Mouse (Mus musculus) embryonic facial prominence, embryonic 13.5 days (tissue): ENCODE data around the gene Dtx3. TPM values are rescaled to one million over a fixed set of nuclear protein-coding genes. Genes with fewer than 3 reads are reported as not detected.
A peak's percentile ranks its signal among the peaks of the same experiment; 100 is the strongest.

Experiments used
- ATAC-seq: fragments of 200-750 bp; cut with Nextera tagmentation; 2 replicates; pipeline ENCODE4 v1.8.0; 2017; ENCODE audit warnings: low read depth; ENCODE audit not compliant: insufficient number of reproducible peaks, insufficient read depth, low FRiP score, low TSS enrichment
- H3K27ac ChIP-seq: fragments of 300-500 bp; sonication (generic); 2 replicates; pipeline ENCODE4 v1.5.1; 2015; ENCODE audit warnings: moderate library complexity, mild to moderate bottlenecking, inconsistent platforms
- H3K27me3 ChIP-seq: fragments of 300-500 bp; sonication (generic); 2 replicates; pipeline ENCODE4 v1.6.1; 2015; ENCODE audit warnings: mild to moderate bottlenecking, inconsistent platforms
- H3K36me3 ChIP-seq: fragments of 300-500 bp; sonication (generic); 2 replicates; pipeline ENCODE4 v1.6.1; 2015; ENCODE audit warnings: mild to moderate bottlenecking, inconsistent platforms
- H3K4me1 ChIP-seq: fragments of 300-500 bp; sonication (generic); 2 replicates; pipeline ENCODE4 v1.6.1; 2015; ENCODE audit warnings: inconsistent platforms
- H3K4me2 ChIP-seq: fragments of 300-500 bp; sonication (generic); 2 replicates; pipeline ENCODE4 v1.6.1; 2015; ENCODE audit warnings: moderate library complexity, mild to moderate bottlenecking, inconsistent platforms
- H3K4me3 ChIP-seq: fragments of 300-500 bp; sonication (generic); 2 replicates; pipeline ENCODE4 v1.5.1; 2015; ENCODE audit warnings: mild to moderate bottlenecking, inconsistent platforms
- H3K9ac ChIP-seq: fragments of 300-500 bp; sonication (generic); 2 replicates; pipeline ENCODE4 v1.6.1; 2015; ENCODE audit warnings: mild to moderate bottlenecking, inconsistent platforms
- H3K9me3 ChIP-seq: fragments of 300-500 bp; sonication (generic); 2 replicates; pipeline ENCODE4 v1.6.1; 2016; ENCODE audit warnings: inconsistent platforms
- WGBS: fragments of 180-500 bp; shearing (Covaris S2); methylation state at CpG from one replicate; pipeline ENCODE4 v1.1.7; 2015; ENCODE audit warnings: mixed read lengths; 5-methylcytosine and 5-hydroxymethylcytosine counted together
- polyA plus RNA-seq: library from polyadenylated mRNA; unstranded; fragments of >200 nt; fragmentation: Nextera tagmentation; extraction: Ambion mirVana; gene quantifications from 2 replicates; pipeline ENCODE4 v1.2.1, GENCODE M21; 2015

Dtx3 gene
- polyA plus RNA-seq, 1 experiment from 2014 or later, result 165 TPM

GRCm38 (mm10) chr10:127218339-127218738 lies 22.8 kb upstream of the Dtx3 start:
- WGBS, result 84% methylated on average over 2 of the region's 2 CpGs
- Histone ChIP-seq H3K27me3 (no peaks in the 10 kb centered on the region; the same call in 1 of the 2 replicates), H3K9me3 (no peaks in the 10 kb centered on the region), H3K9ac (no peak overlapping the region), H3K27ac (no peak overlapping the region), H3K4me1 (no peaks in the 10 kb centered on the region), H3K4me3 (no peak overlapping the region), H3K36me3 (no peaks in the 10 kb centered on the region), H3K4me2 (no peak overlapping the region)
- no peak for ATAC-seq

- H3K4me3 ChIP-seq, result no peak overlapping the region
- no peak for ATAC-seq
- H3K4me2 ChIP-seq, result no peak overlapping the region
- H3K9me3 ChIP-seq, result no peaks in the 10 kb centered on the region
- H3K36me3 ChIP-seq, result no peaks in the 10 kb centered on the region
- H3K27me3 ChIP-seq, result no peaks in the 10 kb centered on the region; the same call in 1 of the 2 replicates
- H3K9ac ChIP-seq, result no peak overlapping the region
- H3K4me1 ChIP-seq, result no peaks in the 10 kb centered on the region
- H3K27ac ChIP-seq, result no peak overlapping the region
These were observed 21.6 kb upstream of the Dtx3 start for GRCm38 (mm10) chr10:127217177-127217576.

- 97% methylated on average over 11 of the region's 11 CpGs for WGBS
- no peak overlapping the region for H3K4me3 ChIP-seq
- no peak for ATAC-seq
These were observed 20.9 kb upstream of the Dtx3 start for GRCm38 (mm10) chr10:127216456-127216855.

GRCm38 (mm10) chr10:127214422-127214803 lies 18.9 kb upstream of the Dtx3 start:
- ATAC-seq, result no peak
- H3K4me1 ChIP-seq, result peaks cover 15% of the 10 kb centered on the region
- 51% methylated on average over 1 of the region's 1 CpGs for WGBS
- no peak overlapping the region for H3K9ac ChIP-seq
- no peaks in the 10 kb centered on the region for H3K36me3 ChIP-seq
- no peak overlapping the region for H3K4me3 ChIP-seq
- no peak overlapping the region for H3K4me2 ChIP-seq
- H3K27ac ChIP-seq, result no peak overlapping the region
- no peaks in the 10 kb centered on the region for H3K9me3 ChIP-seq
- H3K27me3 ChIP-seq, result no peaks in the 10 kb centered on the region; the same call in 1 of the 2 replicates

More at GRCm38 (mm10) chr10:127216456-127216855, 20.9 kb upstream of the Dtx3 start:
- Histone ChIP-seq H3K4me1 (no peaks in the 10 kb centered on the region), H3K9ac (no peak overlapping the region), H3K36me3 (no peaks in the 10 kb centered on the region), H3K27ac (no peak overlapping the region), H3K9me3 (no peaks in the 10 kb centered on the region), H3K4me2 (no peak overlapping the region), H3K27me3 (no peaks in the 10 kb centered on the region; the same call in 1 of the 2 replicates)

GRCm38 (mm10) chr10:127213704-127214421 lies 18.3 kb upstream of the Dtx3 start:
- Histone ChIP-seq H3K36me3 (no peaks in the 10 kb centered on the region), H3K9me3 (no peaks in the 10 kb centered on the region), H3K9ac (no peak overlapping the region), H3K27ac (no peak overlapping the region), H3K4me1 (peaks cover 17% of the 10 kb centered on the region), H3K4me2 (no peak overlapping the region), H3K4me3 (no peak overlapping the region), H3K27me3 (no peaks in the 10 kb centered on the region; the same call in 1 of the 2 replicates)
- WGBS, result 85% methylated on average over 13 of the region's 13 CpGs
- no peak for ATAC-seq

GRCm38 (mm10) chr10:127213272-127213671 lies 17.7 kb upstream of the Dtx3 start:
- Histone ChIP-seq H3K9ac (no peak overlapping the region), H3K27ac (no peak overlapping the region), H3K27me3 (no peaks in the 10 kb centered on the region; the same call in 1 of the 2 replicates), H3K4me2 (no peak overlapping the region), H3K9me3 (no peaks in the 10 kb centered on the region), H3K4me3 (no peak overlapping the region), H3K36me3 (peaks cover 4% of the 10 kb centered on the region; the same call in 1 of the 2 replicates), H3K4me1 (peaks cover 17% of the 10 kb centered on the region)
- no peak for ATAC-seq
- 86% methylated on average over 8 of the region's 8 CpGs for WGBS

GRCm38 (mm10) chr10:127211414-127211854 lies 15.9 kb upstream of the Dtx3 start, which contains the start of gene Pip4k2c:
TSS of gene Pip4k2c (minus strand) at chr10:127211585.
- WGBS, result under 1% methylated on average over 47 of the region's 47 CpGs
- peak within 1 kb of the TSS; percentile 72 for H3K27ac ChIP-seq
- H3K27me3 ChIP-seq, result no peaks in the 10 kb centered on the region; the same call in 1 of the 2 replicates
- peak within 1 kb of the TSS; percentile 81 for H3K9ac ChIP-seq
- H3K4me1 ChIP-seq, result peaks cover 17% of the 10 kb centered on the region
- peak within 1 kb of the TSS; percentile 96 for H3K4me2 ChIP-seq
- no peaks in the 10 kb centered on the region for H3K9me3 ChIP-seq
- H3K36me3 ChIP-seq, result peaks cover 20% of the 10 kb centered on the region
- peak within 1 kb of the TSS; percentile 86 for H3K4me3 ChIP-seq
- peak; percentile 96 for ATAC-seq

GRCm38 (mm10) chr10:127210961-127211405 lies 15.5 kb upstream of the Dtx3 start:
- Histone ChIP-seq H3K4me2 (peak overlapping the region; percentile 96), H3K4me1 (peaks cover 17% of the 10 kb centered on the region), H3K27ac (no peak overlapping the region), H3K4me3 (peak overlapping the region; percentile 86), H3K27me3 (no peaks in the 10 kb centered on the region; the same call in 1 of the 2 replicates), H3K9ac (peak overlapping the region; percentile 81), H3K9me3 (no peaks in the 10 kb centered on the region), H3K36me3 (peaks cover 25% of the 10 kb centered on the region)
- peak; percentile 38 for ATAC-seq
- under 1% methylated on average over 22 of the region's 25 CpGs for WGBS

GRCm38 (mm10) chr10:127209928-127210570 lies 14.5 kb upstream of the Dtx3 start:
- peaks cover 17% of the 10 kb centered on the region for H3K4me1 ChIP-seq
- no peak overlapping the region for H3K27ac ChIP-seq
- peak overlapping the region; percentile 96 for H3K4me2 ChIP-seq
- no peaks in the 10 kb centered on the region; the same call in 1 of the 2 replicates for H3K27me3 ChIP-seq
- peaks cover 34% of the 10 kb centered on the region for H3K36me3 ChIP-seq
- H3K4me3 ChIP-seq, result peak overlapping the region; percentile 86
- 85% methylated on average over 13 of the region's 13 CpGs for WGBS
- no peak for ATAC-seq
- H3K9me3 ChIP-seq, result no peaks in the 10 kb centered on the region
- H3K9ac ChIP-seq, result peak overlapping the region; percentile 81; the same call in 1 of the 2 replicates

- Histone ChIP-seq H3K4me2 (no peak overlapping the region), H3K9ac (no peak overlapping the region), H3K36me3 (peaks cover 45% of the 10 kb centered on the region), H3K27ac (no peak overlapping the region), H3K27me3 (no peaks in the 10 kb centered on the region), H3K9me3 (no peaks in the 10 kb centered on the region), H3K4me3 (no peak overlapping the region), H3K4me1 (peaks cover 17% of the 10 kb centered on the region)
- ATAC-seq, result no peak
- WGBS, result 86% methylated on average over 4 of the region's 4 CpGs
These were observed 13.4 kb upstream of the Dtx3 start for GRCm38 (mm10) chr10:127208921-127209320.

GRCm38 (mm10) chr10:127205373-127205772 lies 9.8 kb upstream of the Dtx3 start:
- WGBS, result 91% methylated on average over 10 of the region's 10 CpGs
- Histone ChIP-seq H3K4me3 (no peak overlapping the region), H3K27ac (no peak overlapping the region), H3K9me3 (no peaks in the 10 kb centered on the region), H3K4me2 (no peak overlapping the region), H3K4me1 (peaks cover 10% of the 10 kb centered on the region), H3K27me3 (no peaks in the 10 kb centered on the region), H3K36me3 (peaks cover 72% of the 10 kb centered on the region), H3K9ac (no peak overlapping the region)
- no peak for ATAC-seq
